Mouse (Mus musculus) urinary bladder, postnatal 25 days (tissue): Measurements from ENCODE around the gene Fam19a5.

Experiments used
- DNase-seq: peaks from one replicate; pipeline ENCODE4 v3.0.0; 2022; ENCODE audit warnings: low spot score

The Fam19a5 gene

GRCm38 (mm10) chr15:87667416-87667815 is 123.3 kb downstream of the Fam19a5 start:
- no peak for DNase-seq

GRCm38 (mm10) chr15:87668112-87668511 is 124.0 kb downstream of the Fam19a5 start:
- DNase-seq: no peak

- no peak for DNase-seq
Measured at GRCm38 (mm10) chr15:87671929-87672328, 127.8 kb downstream of the Fam19a5 start.

- DNase-seq: no peak
Measured at GRCm38 (mm10) chr15:87678711-87679110, 134.6 kb downstream of the Fam19a5 start.

- DNase-seq: no peak
Measured at GRCm38 (mm10) chr15:87682410-87682809, 138.3 kb downstream of the Fam19a5 start.

GRCm38 (mm10) chr15:87686415-87687040 is 142.4 kb downstream of the Fam19a5 start:
- no peak for DNase-seq

GRCm38 (mm10) chr15:87691271-87691955 is 147.3 kb downstream of the Fam19a5 start:
- DNase-seq: no peak

- no peak for DNase-seq
Measured at GRCm38 (mm10) chr15:87691958-87692357, 147.9 kb downstream of the Fam19a5 start.

- DNase-seq: no peak
Measured at GRCm38 (mm10) chr15:87692394-87692793, 148.3 kb downstream of the Fam19a5 start.

GRCm38 (mm10) chr15:87692865-87693513 is 148.9 kb downstream of the Fam19a5 start:
- no peak for DNase-seq

- DNase-seq: no peak
Measured at GRCm38 (mm10) chr15:87697433-87697996, 153.4 kb downstream of the Fam19a5 start.

- no peak for DNase-seq
Measured at GRCm38 (mm10) chr15:87698562-87699320, 154.6 kb downstream of the Fam19a5 start.

- no peak for DNase-seq
Measured at GRCm38 (mm10) chr15:87702821-87703220, 158.7 kb downstream of the Fam19a5 start.

GRCm38 (mm10) chr15:87703334-87703733 is 159.2 kb downstream of the Fam19a5 start:
- no peak for DNase-seq

GRCm38 (mm10) chr15:87711790-87712189 is 167.7 kb downstream of the Fam19a5 start:
- DNase-seq: no peak

- DNase-seq: no peak
Measured at GRCm38 (mm10) chr15:87712221-87712620, 168.1 kb downstream of the Fam19a5 start.

GRCm38 (mm10) chr15:87715037-87715676 is 171.1 kb downstream of the Fam19a5 start:
- no peak for DNase-seq

- no peak for DNase-seq
Measured at GRCm38 (mm10) chr15:87717056-87717455, 173.0 kb downstream of the Fam19a5 start.

- DNase-seq: no peak
Measured at GRCm38 (mm10) chr15:87723455-87723986, 179.4 kb downstream of the Fam19a5 start.

- no peak for DNase-seq
Measured at GRCm38 (mm10) chr15:87726657-87727236, 182.6 kb downstream of the Fam19a5 start.

GRCm38 (mm10) chr15:87736345-87736744 is 192.2 kb downstream of the Fam19a5 start:
- no peak for DNase-seq
